Mouse (Mus musculus): Measurements from ENCODE around the gene Kcnh4.

The Kcnh4 gene

DNA sequence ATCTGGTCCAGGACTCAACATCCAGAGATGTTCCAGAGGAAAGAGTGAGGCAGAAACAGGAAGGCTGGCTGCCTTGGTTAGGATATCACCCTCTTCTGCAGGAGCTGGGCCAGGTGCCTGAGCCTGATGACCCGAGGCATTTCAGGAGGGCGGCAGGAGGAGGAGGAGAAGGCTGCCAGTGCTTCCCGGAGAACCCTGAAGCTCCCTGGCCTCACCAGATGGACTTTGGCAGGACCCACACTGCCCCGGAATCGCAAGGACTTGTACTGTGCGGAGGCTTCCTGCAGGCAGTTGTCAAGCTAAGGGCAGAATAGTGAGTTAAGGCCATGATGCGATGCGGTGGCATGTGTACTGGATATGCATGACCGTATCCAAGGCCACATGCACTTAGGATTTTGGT lies 7.0 kb upstream of the Kcnh4 start:
- DNase-seq (ENCODE audit: low spot score in 2 of 2): no peak

DNA sequence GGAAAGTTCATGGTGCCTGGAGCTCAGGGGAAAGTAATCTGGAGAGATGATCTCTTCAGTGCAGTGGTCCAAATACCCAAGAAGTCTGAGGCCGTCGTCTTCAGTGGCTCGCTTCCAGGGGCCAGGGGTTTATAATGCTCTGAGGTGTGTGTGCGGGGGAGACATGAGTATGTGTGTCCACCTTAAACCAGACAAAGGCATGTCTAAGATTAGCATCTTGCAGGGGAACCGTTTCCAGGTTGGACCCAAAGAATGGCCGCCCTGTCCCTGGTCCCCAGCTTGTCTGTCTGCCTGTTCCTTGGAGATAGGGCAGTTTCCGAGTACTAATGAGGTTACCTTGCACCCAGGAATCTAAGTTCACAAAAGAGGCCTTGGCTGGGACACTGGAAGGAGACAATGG lies 3.1 kb upstream of the Kcnh4 start, which contains the start of gene Hcrt:
Gene Hcrt (minus strand): TSS at position 101 of the 400 bp plus-strand sequence.
- no peak for DNase-seq (ENCODE audit: low spot score in 2 of 2)

- peak; percentile 75 to 77 for DNase-seq (ENCODE audit: low spot score in 2 of 2)
Measured at GRCm38 (mm10) chr11:100761547-100762045, 1.9 kb upstream of the Kcnh4 start.

DNA sequence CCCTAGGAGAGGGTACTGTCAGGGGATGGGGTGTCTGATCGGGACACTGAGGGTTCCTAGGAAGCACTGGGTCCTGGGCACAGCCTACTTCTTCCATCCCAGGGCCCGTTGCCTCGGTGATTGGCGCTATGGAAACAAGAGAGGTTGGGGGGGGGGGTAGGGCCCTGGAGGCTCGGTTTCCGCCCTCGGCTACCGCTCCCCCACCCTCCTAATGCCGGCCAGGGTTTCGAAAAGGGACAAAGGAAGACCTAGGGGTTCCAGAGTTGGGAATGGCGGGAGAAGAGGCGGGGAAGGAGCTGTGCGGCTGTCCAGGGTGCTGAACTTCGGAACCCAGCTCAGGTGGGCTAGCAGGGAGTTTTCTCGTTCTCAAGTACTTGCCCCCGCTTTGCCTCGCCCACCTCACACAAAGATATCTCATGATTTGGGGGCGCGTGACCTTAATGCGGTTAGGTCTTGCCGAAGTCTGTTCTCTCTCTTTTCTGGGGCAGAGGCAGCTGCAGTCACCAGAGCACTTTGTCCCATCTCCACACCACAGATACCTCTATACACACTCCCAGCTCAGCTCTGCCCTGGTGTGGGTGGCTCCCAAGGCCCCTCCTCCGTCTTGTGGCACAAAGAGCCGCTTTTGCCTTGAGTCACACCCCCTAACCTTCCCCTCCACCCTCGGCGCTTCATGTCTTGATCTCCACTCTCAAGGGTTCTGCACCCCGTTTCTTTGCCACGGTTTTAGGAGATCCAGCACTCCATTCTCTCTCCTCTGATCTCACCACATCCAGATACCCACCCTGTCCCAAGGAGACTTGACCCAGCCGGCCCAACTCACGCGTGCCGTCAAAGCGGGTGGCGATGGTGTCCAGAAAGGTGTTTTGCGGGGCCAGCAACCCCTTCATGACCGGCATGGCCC lies 783 bp downstream of the Kcnh4 start:
- no peak for DNase-seq (ENCODE audit: low spot score in 2 of 2)

DNA sequence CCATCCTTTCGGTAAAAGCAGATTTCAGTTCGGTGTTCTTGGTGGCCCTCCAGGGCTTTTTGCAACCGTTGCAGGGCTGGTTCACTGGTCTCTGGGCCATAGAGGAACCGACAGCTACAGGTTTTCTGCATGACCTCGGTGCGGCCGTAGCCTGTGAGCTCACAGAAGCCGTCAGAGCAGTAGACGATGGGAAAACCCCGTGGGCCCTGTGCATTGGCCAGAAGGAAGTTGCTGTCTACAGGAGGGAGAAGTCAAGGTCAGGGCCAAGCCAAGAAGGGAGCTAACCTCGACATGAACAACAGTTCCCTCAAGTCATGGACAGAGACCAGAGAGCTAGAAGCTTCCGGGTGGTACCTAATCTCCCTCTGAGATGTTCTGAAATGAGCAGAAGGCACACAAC lies 2.2 kb downstream of the Kcnh4 start:
- no peak for DNase-seq (ENCODE audit: low spot score in 2 of 2)

GRCm38 (mm10) chr11:100756476-100756875 lies 3.3 kb downstream of the Kcnh4 start:
- no peak for DNase-seq (ENCODE audit: low spot score in 2 of 2)

- DNase-seq (ENCODE audit: low spot score in 2 of 2): peak in 1 of 2 experiments; percentile 62
Measured at GRCm38 (mm10) chr11:100754693-100755057, 5.1 kb downstream of the Kcnh4 start.

DNA sequence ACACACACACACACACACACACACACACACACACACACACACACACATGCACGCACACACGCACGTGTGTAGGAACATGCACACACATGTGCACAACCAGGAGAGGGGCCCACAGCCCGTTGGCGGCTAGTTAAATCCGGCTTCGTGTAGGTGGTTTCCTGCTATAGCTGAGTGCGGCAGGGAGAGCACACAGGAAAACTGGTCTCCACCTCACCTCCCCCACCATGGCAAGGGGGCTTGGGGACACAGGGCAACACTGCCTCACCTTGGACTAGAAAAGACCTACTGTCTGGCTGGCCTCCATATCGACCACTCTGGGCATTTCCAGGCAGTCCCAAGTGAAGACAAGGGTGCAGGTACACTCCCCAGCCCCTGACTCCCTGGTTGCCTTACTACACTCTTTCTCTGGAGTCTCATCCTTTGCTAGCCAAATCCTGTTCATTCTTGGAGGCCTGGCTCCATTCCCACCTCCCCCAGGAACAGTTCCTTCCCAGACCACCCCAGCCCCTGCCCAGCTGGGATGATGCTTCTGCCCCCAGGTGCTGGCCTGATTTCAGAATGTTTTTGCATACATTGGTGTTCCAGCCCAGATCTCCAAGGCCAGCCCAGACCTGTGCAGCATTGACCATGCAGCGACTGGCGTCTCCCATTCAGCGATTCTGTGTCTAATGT lies 5.6 kb downstream of the Kcnh4 start:
- peak; percentile 64 to 82 for DNase-seq (ENCODE audit: low spot score in 2 of 2)

GRCm38 (mm10) chr11:100752294-100752693 lies 7.4 kb downstream of the Kcnh4 start:
- no peak for DNase-seq (ENCODE audit: low spot score in 2 of 2)

DNA sequence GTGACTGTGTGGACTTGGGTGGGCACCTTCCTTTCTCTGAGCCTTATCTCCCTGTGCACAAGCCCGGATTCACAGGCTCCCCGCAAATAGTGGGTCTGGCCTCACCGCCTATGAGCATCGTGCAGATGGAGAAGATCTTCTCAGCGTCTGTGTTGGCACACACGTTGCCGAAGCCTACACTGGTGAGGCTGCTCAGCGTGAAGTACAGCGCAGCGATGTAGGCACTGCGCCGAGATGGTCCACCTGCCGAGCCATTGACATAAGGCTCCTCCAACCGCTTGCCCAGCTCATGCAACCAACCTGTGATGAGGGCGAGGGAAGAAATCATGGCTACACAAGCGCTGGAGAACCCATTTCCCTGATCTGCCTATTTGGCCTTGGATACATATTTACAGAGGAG lies 9.6 kb downstream of the Kcnh4 start:
- no peak for DNase-seq (ENCODE audit: low spot score in 2 of 2)

DNA sequence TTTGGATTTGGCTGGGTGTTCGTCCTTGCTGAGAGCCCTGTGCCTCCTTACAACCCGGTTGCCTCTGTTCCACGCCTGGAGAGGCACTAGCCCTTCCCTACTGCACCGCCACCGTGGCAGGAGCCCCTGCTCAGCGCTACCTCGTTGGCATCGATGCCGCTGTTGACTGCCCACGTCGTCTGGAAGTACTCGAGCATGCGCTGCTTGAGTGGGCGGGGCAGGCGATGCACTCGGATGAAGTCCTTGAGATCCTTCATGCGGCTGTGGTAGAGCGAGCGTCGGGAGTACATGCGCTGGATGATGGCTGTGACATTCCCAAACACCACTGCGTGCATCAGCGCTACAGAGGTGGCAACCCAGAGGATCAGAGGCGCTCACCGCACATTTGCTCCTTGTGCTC lies 10.3 kb downstream of the Kcnh4 start:
- peak in 1 of 2 experiments; percentile 65 for DNase-seq (ENCODE audit: low spot score in 2 of 2)

DNA sequence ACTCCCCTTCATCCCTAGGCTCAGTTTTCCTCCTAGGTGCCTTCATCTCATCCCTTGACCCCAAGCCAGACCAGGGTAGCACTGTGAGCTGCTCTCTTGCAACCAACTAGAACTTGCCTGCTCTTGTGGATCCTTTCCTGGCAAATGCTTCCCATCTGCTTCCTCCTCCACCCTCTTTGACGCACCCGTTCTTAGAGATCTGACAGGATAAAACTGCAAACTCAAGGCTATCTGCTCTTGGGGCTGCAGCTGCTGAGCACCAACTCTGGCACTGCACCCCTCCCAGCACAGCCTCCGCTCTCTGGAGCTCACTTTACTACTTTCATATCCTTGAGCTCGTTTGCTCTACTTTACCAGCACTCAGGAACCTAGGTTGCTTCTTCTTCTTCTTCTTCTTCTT lies 11.1 kb downstream of the Kcnh4 start:
- peak in 1 of 2 experiments; percentile 53 for DNase-seq (ENCODE audit: low spot score in 2 of 2)

- DNase-seq (ENCODE audit: low spot score in 2 of 2): no peak
Measured at GRCm38 (mm10) chr11:100747114-100747513, 12.6 kb downstream of the Kcnh4 start.

- DNase-seq (ENCODE audit: low spot score in 2 of 2): no peak
Measured at GRCm38 (mm10) chr11:100746546-100746945, 13.2 kb downstream of the Kcnh4 start.

GRCm38 (mm10) chr11:100745085-100745484 lies 14.7 kb downstream of the Kcnh4 start:
- DNase-seq (ENCODE audit: low spot score in 2 of 2): no peak

DNA sequence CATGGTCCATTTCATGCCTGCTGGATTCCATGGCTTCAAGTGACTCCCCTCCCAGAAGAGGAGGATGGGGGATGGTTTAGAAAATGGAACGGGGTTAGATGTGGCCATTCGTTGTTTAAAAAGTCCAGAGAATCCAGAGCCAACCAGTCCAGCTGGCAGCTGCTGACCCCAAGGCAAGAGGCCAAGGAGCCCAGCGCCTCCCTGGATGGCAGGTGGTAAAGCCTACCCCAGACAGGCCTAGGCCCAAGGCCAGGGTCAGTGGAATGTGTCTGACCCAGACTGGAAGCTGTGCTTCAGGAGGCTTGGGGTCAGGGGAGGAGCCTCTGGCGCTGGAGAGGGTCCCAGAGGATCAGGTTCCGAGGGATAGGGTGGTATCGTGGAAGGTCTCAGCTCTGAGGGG lies 18.4 kb downstream of the Kcnh4 start:
- no peak for DNase-seq (ENCODE audit: low spot score in 2 of 2)

DNA sequence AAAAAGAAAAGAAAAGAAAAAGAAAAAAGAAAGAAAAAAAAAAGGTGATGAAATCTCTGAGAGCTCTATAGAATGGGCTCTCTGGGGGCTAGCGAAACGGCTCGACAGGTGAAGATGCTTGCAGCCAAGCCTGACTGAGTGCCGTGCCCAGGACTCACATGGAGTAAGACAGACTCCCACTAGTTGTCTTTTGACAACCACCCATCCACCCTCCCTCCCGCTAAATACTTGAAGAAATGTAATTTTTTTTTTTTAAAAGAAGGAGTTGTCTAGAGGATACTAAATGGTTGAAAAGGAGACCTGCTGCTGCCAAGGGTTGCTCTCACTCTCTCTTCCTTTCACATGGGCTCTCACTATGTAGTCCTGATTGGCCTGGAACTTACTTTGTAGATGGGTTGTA lies 21.0 kb downstream of the Kcnh4 start:
- DNase-seq (ENCODE audit: low spot score in 2 of 2): no peak

GRCm38 (mm10) chr11:100738066-100738604 lies 21.6 kb downstream of the Kcnh4 start, which contains the start of gene Rab5c:
Gene Rab5c (minus strand): TSS chr11:100738215.
- peak; percentile 98 to 99 for DNase-seq (ENCODE audit: low spot score in 2 of 2)

DNA sequence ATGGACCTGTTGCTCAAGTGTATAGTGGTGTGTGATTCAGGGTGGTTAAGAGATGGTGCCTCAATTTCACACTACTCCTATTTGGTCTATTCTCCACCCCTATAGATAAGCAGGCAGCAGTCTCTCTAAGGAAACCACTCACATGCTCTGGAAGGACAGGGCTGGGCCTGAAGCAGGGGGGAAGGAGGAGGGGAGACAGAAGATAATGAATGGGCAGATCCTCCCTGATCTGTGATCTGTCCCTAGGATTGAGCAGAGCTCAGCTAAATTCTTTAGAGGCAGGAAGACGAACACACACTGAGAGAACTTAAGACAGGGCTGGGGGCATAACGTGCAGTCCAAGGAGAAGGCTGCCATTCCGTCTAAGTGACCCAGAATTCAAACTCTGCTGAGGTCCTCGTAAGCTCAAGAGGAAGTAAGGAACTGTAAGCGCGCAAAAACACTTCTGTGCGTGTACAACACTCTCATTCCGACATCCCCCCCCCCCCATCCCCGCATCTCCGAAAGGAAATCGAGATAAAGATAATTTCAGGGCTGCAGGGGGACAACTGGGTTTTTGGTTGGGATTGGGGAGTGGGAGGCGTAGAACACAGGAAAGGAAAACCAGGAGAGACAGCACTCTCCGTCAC lies 22.5 kb downstream of the Kcnh4 start:
- DNase-seq (ENCODE audit: low spot score in 2 of 2): no peak

DNA sequence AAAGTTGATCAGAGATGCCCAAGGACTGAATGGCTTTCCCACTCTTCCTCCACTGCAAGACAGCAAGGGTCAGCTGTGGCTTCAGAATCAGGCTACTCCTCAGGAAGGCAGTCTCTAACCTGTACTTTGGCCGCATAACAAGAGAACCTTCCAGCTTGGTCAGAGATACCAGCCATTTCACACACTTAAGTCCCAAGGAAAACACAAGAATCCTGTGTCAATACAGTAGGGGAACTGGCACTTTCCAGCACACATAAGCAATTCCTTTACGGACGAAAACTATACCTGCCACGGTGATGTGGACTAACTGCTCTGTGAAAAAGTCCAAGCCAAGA lies 23.0 kb downstream of the Kcnh4 start:
- DNase-seq (ENCODE audit: low spot score in 2 of 2): no peak

GRCm38 (mm10) chr11:100735954-100736745 lies 23.6 kb downstream of the Kcnh4 start:
- DNase-seq (ENCODE audit: low spot score in 2 of 2): no peak

All from right cerebral cortex, postnatal 36 days (tissue).